Mouse (Mus musculus) adrenal gland, adult (tissue): ENCODE measurements around the gene Aurkaip1.

ENCODE experiments used
- DNase-seq, 2 experiments: peaks; one replicate each; pipeline ENCODE4 v3.0.0; 2022 to 2023; ENCODE audit warnings: low spot score in 1 of 2; ENCODE audit not compliant: inconsistent age in 2 of 2

Aurkaip1 gene

DNA sequence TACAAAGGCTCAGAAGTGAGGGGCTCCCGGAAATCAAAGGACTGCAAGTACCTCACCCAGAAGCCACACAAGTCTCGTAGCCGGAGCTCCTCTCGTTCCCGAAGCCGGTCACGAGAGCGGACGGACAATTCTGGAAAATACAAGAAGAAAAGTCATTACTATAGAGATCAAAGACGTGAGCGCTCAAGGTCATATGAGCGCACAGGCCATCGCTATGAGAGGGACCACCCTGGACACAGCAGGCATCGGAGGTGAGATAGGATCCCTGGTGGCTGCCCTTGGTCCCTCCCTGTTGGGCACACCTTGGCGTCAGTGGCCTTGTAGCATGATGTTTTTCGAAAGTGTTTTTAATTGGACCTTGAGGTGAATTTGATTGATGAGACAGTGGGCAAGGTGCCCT lies 7.6 kb upstream of the Aurkaip1 start:
- DNase-seq = peak; percentile 38 to 83

GRCm38 (mm10) chr4:155829866-155830265 lies 1.2 kb upstream of the Aurkaip1 start:
- DNase-seq = peak in 1 of 2 experiments; percentile 65

- no peak for DNase-seq
Observed at GRCm38 (mm10) chr4:155830596-155830995, 476 bp upstream of the Aurkaip1 start.

GRCm38 (mm10) chr4:155831831-155832230 lies 759 bp downstream of the Aurkaip1 start:
- DNase-seq = no peak

GRCm38 (mm10) chr4:155832321-155832720 lies 1.2 kb downstream of the Aurkaip1 start:
- DNase-seq = no peak

DNA sequence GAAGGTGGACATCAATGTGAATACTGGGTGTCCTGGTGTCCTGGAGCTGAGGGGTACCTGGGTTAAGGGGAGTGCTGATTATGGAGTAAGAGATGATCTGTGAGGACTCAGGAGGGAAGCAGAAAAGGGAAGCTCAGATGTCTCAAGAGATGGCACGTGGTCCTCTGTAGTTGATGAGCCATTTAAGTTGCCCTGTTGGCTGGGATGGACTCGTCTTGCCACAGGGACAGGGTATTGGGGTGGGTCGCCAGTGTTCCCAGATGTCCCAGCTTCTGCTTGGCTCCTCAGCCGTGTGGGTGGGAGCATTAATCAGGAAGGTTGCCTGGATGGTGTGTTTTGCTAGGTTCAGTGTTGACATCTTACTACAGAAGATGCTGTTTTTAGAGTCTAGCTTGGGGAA lies 2.2 kb downstream of the Aurkaip1 start:
- DNase-seq = no peak

DNA sequence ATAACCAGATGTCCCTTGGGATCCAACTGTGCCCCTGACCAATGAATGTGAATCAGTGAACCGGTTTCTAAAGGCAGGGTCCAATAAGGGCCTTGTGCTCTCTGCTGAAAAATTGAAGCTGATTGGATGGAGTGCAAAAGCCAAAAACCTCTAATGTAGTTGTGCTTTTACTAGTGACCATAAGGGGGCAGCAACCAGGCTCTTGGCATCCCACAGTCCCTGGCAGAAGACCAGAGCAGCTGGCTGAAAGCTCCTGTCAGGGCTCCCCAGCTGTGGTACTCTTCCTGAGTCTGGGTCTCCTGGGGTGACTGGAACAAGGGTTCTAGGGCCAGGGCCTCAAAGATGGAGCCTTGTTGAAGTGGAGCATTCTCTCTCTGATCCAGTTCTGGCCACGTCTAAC lies 2.8 kb downstream of the Aurkaip1 start:
- DNase-seq = peak; percentile 82 to 94

DNA sequence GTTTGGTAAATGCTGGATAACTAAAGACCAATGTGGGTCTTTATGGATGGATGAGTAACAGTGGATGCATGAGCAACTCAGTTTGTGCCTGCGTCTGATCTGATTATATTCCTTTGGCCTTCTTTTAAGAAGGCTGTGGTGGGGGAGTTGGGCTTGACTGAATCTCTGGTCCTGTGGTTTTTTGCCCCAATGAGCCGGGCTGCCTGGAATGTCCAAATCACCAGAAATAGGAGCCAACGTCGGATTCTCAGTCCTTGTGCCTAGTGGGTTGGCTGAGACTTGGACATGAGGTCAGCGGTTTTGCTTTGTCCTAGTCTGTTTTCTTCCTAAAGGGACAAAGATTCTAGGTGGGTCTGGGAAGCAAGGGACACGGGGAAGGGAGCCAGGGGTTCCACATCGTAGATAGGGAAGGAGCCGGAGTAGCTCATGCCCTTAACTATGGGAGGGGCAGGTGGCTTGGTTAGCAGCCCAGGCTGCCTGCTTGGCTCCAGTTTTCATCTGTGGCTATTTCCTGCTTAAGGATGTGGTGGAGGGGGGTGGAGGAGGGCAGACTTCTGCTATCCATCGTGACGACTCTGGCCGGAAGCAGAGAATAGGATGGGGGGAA lies 6.4 kb downstream of the Aurkaip1 start:
- DNase-seq = peak; percentile 36 to 56

- peak; percentile 14 to 37 for DNase-seq
Observed at GRCm38 (mm10) chr4:155838187-155839153, 7.4 kb downstream of the Aurkaip1 start.

- peak; percentile 88 to 90 for DNase-seq
Observed at GRCm38 (mm10) chr4:155839483-155839910, 8.4 kb downstream of the Aurkaip1 start, which contains the start of gene Mxra8. Gene Mxra8 (plus strand): TSS chr4:155839680.

- DNase-seq = peak in 1 of 2 experiments; percentile 19
Observed at GRCm38 (mm10) chr4:155840076-155841002, 9.3 kb downstream of the Aurkaip1 start.

DNA sequence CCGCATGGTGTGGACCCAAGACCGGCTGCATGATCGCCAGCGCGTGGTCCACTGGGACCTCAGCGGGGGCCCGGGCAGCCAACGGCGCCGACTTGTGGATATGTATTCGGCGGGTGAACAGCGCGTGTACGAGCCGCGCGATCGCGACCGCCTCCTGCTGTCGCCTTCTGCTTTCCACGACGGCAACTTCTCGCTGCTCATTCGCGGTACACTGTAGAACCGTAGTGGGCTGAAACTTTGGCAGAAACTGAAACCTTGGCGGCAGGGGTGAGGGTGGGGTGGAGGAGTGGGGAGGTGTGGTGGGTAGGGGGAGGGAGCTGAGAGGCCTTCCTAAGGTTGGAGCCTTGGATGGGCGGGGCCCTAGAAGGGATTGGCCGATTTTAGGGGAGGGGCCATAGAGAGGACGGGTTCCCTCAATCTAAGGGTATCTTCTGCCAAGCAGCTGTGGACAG lies 10.0 kb downstream of the Aurkaip1 start:
- DNase-seq = peak; percentile 78 to 90

GRCm38 (mm10) chr4:155841651-155842270 lies 10.7 kb downstream of the Aurkaip1 start:
- DNase-seq = no peak

DNA sequence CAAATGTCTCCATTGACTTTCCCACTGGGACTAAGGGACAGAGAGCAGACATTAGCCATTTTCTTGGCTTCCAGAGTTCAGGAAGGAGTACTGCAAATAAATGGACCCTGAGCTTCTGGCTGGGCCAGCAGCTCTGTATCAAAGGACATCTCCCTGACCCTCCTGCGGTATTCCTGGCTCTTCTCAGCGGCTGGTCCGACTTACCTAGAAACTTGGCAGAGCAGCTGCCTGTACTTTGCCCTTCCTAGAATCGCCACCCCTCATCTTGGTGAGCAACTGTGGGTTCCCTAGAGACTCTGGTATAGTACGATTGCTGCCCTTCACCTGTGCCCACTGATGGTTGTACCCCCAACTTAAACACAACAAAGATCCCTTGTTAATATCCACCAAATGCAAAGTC lies 12.2 kb downstream of the Aurkaip1 start:
- no peak for DNase-seq

DNA sequence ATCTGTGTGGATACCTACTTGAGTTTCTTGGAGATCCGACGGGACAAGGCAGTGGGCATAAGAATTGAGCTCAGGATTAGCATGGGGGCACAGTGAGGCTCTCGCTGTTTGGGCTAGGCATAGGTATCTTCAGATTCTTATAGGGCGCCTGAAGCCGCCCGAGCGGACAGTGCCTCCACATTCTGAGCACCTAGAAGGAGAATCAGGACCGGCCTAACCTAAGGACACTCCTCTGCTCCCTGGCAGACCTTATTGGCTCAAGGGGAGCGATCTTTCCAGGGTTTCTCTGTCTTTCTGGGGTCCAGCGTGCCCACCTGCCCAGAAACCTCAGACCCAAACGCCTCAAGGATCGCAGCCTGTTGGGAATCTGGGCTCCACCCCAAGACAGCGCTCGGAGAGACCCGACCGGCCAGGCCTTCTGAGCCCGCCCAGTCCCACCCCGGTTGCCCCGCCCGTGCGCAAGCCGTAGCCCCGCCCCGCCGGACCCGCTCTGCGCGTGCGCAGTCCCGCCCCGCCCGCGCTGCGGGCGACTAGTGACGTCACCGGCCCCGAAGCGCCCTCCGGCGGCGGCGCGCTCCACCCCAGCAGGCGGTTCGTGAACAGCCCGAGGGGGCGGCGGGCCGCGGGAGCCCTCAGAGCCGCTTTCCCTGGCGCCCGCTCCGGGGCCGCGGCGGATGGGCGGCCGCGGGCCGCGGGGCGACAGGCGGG lies 16.0 kb downstream of the Aurkaip1 start, which contains the start of gene Dvl1:
Gene Dvl1 (plus strand): TSS at position 532 of the 708 bp plus-strand sequence.
- DNase-seq = peak; percentile 95 to 98

DNA sequence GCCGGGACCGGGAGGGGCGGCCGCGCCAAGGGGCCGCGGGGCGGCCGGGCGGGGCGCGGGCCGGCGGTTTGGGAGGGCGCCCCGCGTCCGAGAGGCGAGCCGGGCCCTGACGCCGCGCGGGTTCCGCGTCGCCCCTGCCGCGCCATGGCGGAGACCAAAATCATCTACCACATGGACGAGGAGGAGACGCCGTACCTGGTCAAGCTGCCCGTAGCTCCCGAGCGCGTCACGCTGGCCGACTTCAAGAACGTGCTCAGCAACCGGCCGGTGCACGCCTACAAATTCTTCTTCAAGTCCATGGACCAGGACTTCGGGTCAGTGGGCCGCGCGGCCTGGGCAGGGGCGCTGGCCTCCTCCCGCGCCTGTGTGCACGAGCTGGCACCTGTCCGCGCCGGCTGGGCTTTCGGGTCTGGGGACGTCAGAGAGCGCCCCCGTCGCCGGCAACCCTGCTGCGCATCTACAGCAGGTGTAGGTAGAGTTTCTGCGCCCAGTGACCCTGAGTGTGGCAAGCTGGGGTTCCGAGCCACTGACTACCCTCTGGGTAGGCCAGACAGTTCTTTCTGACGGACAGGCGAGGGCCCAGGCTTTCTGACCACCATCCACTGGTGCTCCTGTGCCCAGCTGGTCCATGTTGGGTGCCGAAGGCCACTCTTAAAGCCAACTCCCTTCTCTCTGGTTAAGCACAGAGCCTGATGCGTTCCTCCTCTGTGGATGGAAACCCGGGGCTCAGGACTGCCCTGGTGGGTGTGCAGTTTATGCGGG lies 16.7 kb downstream of the Aurkaip1 start:
- peak in 1 of 2 experiments; percentile 63 for DNase-seq

DNA sequence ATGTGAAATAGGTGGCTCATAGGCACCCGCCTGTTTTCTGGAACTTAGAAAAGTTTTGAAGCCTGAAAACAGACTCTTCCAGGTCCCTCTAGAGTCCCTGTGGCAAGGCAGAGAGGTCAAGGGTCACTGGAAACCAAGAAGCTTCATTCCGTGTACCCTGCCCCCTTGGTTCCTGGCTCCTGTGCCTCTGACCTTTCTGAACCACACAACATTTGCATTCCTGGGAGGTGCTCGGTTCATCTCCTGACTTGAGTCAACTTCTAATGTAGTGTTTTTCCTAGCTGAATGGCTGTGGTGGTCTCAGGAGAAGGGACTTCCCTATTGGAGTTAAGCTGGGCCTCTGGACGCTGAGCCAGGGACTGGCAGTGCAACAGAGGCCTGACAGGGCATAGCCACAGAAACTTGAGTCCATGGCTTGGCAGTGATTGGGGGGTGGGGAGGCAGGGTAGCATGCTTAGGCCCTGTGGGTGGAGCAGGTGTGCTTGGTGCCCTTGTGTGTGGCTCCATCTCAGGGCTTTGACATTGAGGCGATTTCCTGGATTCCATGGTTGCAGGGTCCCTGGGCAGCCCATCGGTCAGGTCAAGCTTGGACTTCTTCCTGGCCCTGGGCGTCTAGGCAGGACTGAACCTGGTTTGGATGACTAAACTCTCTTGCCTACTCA lies 17.5 kb downstream of the Aurkaip1 start:
- DNase-seq = peak in 1 of 2 experiments; percentile 59

GRCm38 (mm10) chr4:155849391-155849790 lies 18.3 kb downstream of the Aurkaip1 start:
- DNase-seq = no peak
